Mouse (Mus musculus) right cerebral cortex, postnatal 4 days (tissue): ENCODE measurements at regions not wholly inside any gene's neighbourhood (a gene's known extent, or its start where the extent isn't known, plus 50 kb on each side); places are given as distances from the start of the nearest gene placed in this dataset.

Experiments used
- DNase-seq: peaks from one replicate; pipeline ENCODE4 v3.0.0-alpha.2; 2022

- no peak for DNase-seq
Observed at GRCm38 (mm10) chr3:117520461-117520860, 54.2 kb upstream of the Plppr5 start.

DNA sequence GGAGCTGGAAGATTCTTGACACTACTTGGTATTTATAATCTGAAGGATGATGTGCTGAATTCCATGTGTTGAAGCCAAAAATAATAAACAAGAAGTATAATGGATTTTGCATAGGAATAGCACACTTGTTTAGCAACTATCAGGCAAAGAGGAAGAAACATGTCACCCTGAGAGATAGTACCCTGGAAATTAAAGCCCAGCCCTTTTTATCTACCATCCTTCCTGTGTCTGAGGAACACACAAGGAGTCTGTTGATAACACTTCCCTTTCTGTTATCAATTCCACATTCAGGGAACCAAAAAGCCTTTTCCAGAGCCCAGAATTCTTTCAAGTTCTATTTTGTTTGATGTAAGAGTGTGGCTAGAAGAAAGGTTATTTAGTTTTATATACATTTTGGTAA is 66.5 kb upstream of the Plppr5 start:
- DNase-seq: no peak

DNA sequence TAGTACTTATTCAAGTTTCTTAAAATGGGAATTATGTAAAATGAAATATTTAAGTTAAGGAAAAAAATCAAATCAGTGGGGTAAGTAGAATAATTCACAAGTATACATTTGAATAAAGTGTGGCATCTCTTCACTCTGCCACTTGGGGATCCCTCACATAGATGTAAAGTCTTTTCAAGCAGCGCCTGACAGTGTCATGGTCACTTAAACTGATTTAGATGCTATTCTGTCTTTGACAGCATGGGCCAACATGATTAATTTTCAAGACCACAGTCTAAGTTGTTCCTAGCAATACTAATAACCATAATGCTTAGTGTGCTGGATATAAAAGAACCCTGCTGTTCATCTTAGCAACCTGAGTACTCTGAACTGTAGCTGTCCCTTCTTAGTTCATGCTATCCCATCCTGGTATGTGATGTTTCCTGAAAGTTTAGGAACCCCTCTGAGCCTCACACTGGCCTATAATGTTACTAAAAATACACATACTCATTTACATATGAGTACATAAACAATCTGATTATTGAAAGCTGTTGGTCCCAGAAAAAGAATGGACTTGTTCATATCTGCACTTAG is 68.4 kb upstream of the Plppr5 start:
- DNase-seq: no peak

GRCm38 (mm10) chr3:117501107-117501506 is 73.5 kb upstream of the Plppr5 start:
- DNase-seq: no peak

- DNase-seq: no peak
Observed at GRCm38 (mm10) chr3:117498138-117498897, 76.3 kb upstream of the Plppr5 start.

DNA sequence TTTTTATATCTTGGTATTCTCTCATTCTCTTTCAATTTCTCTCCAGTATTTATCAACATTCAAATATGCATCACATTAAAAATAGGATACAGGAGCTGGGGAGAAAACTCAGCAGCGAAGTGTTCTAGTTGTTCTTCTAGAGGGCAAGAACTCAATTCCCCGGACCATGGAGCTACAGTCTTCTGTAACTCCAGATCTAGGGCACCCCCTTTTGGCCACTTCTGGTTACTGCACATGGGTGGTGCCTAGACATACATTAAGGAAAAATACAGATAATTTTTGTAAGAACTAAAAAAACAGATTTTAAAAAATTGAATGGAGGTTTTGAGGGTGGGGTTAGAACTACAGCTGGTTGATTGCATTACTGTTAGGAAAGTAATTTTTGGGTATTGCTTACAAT is 80.5 kb upstream of the Plppr5 start:
- peak; percentile 16 for DNase-seq

- no peak for DNase-seq
Observed at GRCm38 (mm10) chr3:117487281-117488027, 87.2 kb upstream of the Plppr5 start.

DNA sequence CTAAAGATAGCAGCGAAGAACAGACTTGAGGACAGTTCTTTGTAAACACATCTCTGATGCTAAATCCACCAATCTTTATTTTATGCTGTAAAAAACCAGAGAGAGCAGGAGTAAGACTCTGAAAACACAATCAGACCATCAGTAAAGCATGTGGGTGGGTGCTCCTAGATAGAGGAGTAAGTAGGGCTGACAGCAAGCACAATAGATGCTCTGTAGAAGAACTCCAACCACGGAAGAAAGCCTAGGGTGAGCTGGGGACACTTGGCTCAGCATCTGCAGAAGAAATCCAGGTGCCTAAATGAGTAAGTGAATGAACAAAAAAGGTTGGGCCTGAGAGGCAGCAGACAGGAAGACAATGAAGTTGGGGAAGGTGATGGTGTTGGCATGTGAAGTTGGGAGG is 88.3 kb upstream of the Plppr5 start:
- no peak for DNase-seq

DNA sequence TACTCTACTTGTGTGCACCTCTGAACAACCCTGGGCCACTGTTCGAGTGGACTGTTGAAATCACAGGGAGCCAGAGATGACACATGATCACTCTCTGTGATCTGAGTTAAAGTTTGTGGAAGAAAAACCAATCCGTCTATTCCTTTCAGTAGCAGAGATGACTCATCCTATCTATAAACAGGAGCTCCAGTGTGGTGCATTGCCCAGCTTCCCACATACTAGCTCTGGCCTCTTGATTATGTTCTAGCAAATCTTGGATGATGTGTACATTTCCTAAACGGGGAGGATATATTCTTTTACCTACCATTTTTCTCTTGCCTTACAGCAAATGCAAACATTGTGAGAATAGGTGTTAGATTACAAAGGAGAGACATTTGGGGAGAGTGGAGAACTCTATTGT is 94.5 kb upstream of the Plppr5 start:
- DNase-seq: no peak

GRCm38 (mm10) chr3:117459507-117459906 is 98.8 kb upstream of the Plppr4 start:
- no peak for DNase-seq

GRCm38 (mm10) chr3:117450559-117450958 is 89.9 kb upstream of the Plppr4 start:
- no peak for DNase-seq

- DNase-seq: no peak
Observed at GRCm38 (mm10) chr3:117441887-117442286, 81.2 kb upstream of the Plppr4 start.

DNA sequence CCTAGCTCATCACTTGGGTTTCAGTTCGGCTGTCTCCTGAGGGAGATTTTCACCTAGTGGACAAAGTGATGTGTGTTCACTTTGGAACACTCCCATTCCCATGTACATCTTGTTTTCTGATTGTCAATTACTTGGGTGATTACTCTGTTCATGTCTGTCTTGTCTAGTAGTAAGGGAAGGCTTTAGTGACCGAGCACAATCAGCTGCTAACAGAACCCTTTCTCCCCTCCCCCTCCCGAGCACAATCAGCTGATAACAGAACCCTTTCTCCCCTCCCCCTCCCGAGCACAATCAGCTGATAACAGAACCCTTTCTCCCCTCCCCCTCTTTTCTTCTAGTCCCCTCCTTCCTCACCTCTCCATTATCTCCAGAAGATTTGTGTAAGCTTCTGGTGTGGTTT is 79.6 kb upstream of the Plppr4 start:
- DNase-seq: no peak

DNA sequence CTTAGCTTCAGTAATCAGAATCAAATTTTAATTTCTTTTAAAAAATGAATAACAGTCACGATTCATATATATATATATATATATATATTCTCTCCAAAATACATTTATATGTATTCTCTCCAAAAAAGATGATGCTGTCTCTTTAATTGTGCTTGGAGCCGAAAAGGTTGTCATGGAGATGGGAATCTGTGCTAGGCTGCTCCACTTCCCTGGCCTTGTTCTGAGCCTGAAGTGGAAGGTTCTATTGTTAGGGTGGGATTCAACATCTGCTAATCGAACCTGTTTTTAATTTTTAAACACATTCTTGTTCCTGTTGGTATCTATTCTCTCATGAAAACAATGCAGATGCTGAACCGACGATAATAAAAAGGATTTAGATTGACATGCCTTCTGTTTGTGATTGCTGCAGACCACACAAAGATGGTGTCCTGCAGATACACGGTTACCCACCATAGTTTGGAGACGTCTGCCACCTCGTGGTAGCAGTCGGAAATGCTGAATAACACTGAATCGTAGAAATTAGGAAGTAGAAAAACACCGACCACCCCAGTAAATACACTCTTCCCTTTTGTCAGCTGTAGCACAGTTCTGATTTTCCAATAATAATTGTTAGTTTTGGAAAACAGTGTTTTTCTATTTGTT is 77.9 kb upstream of the Plppr4 start:
- peak; percentile 95 for DNase-seq

GRCm38 (mm10) chr3:117424526-117424925 is 63.9 kb upstream of the Plppr4 start:
- DNase-seq: no peak

- no peak for DNase-seq
Observed at GRCm38 (mm10) chr3:117412896-117413747, 52.4 kb upstream of the Plppr4 start.
